Mouse (Mus musculus): ENCODE measurements around the gene Pde9a. TPM values are rescaled to one million over a fixed set of nuclear protein-coding genes. Genes with fewer than 3 reads are reported as not detected.
A peak's percentile ranks its signal among the peaks of the same experiment; 100 is the strongest.

The Pde9a gene
- polyA plus RNA-seq, 1 experiment from 2014 or later = 30.3 TPM

DNA sequence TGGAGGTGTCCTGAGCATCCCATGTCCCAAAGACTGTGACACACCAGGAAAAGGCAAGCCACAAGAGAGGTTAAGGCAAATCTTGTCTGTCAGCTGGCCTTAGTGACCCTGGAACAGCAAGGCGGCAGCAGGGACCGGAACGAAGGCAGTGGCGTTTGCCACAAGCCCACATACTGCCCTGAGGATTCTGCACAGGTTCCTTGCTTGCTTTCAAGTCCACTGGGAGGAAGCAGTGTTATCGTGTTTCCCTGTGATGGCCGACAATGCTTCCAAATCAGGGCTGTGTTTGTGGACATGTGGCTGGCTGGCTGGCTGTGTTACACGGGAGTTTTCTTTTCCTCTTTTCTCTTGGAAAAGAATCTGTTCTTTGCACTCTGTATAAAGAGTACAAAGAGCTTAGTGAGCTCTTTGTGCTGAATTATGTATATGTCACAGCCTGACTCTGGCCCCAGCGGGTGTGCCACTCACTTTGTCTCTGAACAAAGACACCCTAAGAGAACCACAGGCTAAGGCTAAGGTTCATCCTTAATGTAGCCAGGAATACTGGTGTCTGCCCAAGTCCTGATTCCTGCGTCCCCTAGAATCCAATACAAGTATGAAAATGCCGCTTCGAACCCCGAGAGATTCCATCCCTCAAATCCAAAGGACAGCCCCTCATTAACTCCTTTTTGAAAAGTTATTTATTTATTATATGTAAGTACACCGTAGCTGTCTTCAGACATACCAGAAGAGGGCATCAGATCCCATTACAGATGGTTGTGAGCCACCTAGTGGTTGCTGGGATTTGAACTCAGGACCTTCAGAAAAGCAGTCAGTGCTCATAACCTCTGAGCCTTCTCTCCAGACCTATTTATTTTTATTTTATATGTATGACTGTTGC lies 50.2 kb downstream of the Pde9a start:
- WGBS = 19% methylated on average over 13 of the region's 13 CpGs
- Histone ChIP-seq H3K4me2 (replicated peaks) (0 out of 2 replicates have a peak overlapping the region, but pooled peaks have one; percentile 11), H3K27ac (replicated peaks) (peak overlapping the region; percentile 50; the same call in 1 of the 2 replicates), H3K9ac (replicated peaks) (no peak overlapping the region), H3K4me3 (no peak overlapping the region), H3K27me3 (peaks cover 41% of the 10 kb centered on the region), H3K4me1 (peaks cover 41% of the 10 kb centered on the region), H3K36me3 (no peaks in the 10 kb centered on the region), H3K9me3 (no peaks in the 10 kb centered on the region)
- no peak for ATAC-seq (ENCODE audit: low FRiP score, low read depth)

DNA sequence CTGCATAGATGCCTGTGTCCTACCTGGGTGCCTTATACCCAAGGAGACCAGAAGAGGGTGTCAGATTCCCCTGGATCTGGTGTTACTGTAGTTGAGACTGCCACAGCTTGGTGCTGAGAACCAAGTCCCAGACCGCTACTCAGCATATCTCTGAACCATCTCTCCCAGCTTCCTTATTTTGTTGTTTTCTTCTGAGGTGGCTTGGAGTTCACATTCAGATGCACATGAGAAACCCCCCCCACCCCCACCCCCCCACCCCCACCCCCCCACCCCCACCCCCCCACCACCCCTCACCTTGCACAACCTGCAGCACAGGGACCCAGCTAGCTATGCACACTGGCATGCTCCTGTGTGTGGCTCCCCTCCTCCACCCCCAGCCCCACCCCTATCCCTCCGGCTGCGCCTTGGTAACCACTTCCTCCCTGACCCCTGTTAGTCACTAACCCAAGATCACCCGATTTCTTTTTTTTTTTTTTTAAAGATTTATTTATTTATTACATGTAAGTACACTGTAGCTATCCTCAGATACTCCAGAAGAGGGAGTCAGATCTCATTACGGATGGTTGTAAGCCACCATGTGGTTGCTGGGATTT lies 50.9 kb downstream of the Pde9a start:
- H3K9me3 ChIP-seq = no peaks in the 10 kb centered on the region
- ATAC-seq (ENCODE audit: low FRiP score, low read depth) = no peak
- H3K27ac ChIP-seq (replicated peaks) = no peak overlapping the region
- H3K4me1 ChIP-seq = peaks cover 41% of the 10 kb centered on the region
- 94% methylated on average over 4 of the region's 5 CpGs for WGBS
- no peak overlapping the region for H3K9ac ChIP-seq (replicated peaks)
- peaks cover 41% of the 10 kb centered on the region for H3K27me3 ChIP-seq
- H3K36me3 ChIP-seq = no peaks in the 10 kb centered on the region
- no peak overlapping the region for H3K4me3 ChIP-seq
- H3K4me2 ChIP-seq (replicated peaks) = no peak overlapping the region

DNA sequence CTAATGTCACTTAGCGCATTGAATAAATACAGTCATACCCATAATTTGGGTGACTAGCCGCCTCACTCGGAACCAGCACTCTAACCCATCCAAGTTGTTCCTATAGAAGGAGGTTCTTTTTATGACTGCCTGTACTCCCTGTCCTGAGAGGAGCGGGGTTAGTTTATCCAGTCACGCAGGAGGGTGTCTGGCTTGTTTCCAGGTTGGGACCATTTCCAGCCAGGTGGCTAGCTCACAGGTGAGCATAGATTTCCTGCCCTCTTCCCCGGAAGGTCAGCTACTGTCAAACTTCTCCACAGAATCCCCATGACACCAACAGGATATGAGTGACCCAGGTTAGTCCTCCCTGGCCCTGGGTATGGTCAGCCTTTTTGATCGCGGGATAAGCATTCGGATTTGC lies 51.5 kb downstream of the Pde9a start:
- WGBS = 94% methylated on average over 9 of the region's 9 CpGs
- H3K4me2 ChIP-seq (replicated peaks) = no peak overlapping the region
- peaks cover 37% of the 10 kb centered on the region for H3K27me3 ChIP-seq
- no peak overlapping the region for H3K9ac ChIP-seq (replicated peaks)
- H3K36me3 ChIP-seq = no peaks in the 10 kb centered on the region
- peaks cover 39% of the 10 kb centered on the region for H3K4me1 ChIP-seq
- no peak overlapping the region for H3K27ac ChIP-seq (replicated peaks)
- H3K9me3 ChIP-seq = no peaks in the 10 kb centered on the region
- H3K4me3 ChIP-seq = no peak overlapping the region
- ATAC-seq (ENCODE audit: low FRiP score, low read depth) = no peak

DNA sequence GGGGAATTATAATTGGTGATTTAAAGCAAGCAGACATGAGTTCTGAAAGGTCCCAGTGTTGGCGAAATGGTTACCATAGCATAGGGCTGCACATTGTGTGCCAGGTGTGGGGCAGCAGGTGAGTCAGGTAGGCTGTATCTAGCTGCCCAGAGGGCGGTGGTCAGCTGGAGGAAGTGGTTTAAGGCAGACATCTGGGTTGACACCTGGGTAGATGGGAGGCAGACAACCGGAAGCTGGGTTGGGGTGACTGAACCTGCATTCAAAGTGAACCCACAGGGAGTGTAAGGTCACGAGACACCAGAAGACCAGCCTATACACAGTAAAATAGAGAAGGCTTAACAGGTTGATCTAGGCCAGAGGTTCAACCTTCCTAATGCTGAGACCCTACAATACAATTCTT lies 54.0 kb downstream of the Pde9a start:
- Histone ChIP-seq H3K4me1 (peaks cover 17% of the 10 kb centered on the region), H3K9ac (replicated peaks) (no peak overlapping the region), H3K27me3 (peaks cover 14% of the 10 kb centered on the region; the same call in 1 of the 2 replicates), H3K9me3 (no peaks in the 10 kb centered on the region), H3K4me2 (replicated peaks) (no peak overlapping the region), H3K36me3 (peaks cover 4% of the 10 kb centered on the region; the same call in 1 of the 2 replicates), H3K27ac (replicated peaks) (no peak overlapping the region), H3K4me3 (no peak overlapping the region)
- WGBS = 76% methylated on average over 4 of the region's 4 CpGs
- no peak for ATAC-seq (ENCODE audit: low FRiP score, low read depth)

DNA sequence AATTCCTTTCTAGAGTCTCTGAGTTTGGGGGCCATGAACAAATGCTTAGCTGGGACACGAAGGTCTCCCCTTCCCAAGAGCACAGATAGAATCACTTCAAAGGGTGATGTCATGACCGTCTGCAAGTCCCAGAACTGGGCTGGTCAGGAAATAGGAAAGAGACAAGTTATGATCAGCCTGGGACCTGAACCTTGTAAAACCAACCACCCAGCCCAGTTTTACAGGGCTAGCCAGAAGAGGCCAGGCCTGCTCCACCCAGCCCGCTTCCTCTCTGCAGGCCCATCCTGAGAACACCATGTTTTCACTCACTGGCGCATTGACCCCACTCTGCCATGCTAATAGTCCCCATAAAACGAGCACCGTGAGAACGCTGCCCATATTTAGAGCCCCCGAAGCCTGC lies 56.5 kb downstream of the Pde9a start:
- H3K36me3 ChIP-seq = peaks cover 15% of the 10 kb centered on the region
- no peak overlapping the region for H3K27ac ChIP-seq (replicated peaks)
- H3K4me1 ChIP-seq = peaks cover 3% of the 10 kb centered on the region; the same call in 1 of the 2 replicates
- H3K9me3 ChIP-seq = no peaks in the 10 kb centered on the region
- no peak for ATAC-seq (ENCODE audit: low FRiP score, low read depth)
- 95% methylated on average over 8 of the region's 8 CpGs for WGBS
- H3K9ac ChIP-seq (replicated peaks) = no peak overlapping the region
- peaks cover 8% of the 10 kb centered on the region; the same call in 1 of the 2 replicates for H3K27me3 ChIP-seq
- no peak overlapping the region for H3K4me2 ChIP-seq (replicated peaks)
- no peak overlapping the region for H3K4me3 ChIP-seq

DNA sequence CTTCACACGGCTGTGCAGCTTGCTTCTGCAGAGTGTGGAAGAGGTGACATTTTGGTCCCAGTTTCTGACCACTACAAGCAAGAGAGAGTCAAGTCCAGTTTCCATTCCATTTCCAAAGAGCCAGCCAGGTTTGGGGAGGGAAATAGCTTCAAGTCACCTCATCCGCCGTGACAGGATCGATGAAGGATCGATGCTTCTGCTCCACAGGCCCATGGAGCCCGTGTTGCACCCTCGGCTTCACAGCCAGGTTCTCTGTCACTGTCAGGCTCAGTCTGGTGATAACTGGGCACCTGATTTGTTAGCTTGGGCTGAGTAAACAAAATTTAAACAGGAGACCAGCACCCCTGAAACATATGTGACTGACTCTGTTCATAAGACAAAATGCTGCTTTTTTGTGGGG lies 58.2 kb downstream of the Pde9a start:
- no peak overlapping the region for H3K4me2 ChIP-seq (replicated peaks)
- peaks cover 5% of the 10 kb centered on the region; the same call in 1 of the 2 replicates for H3K27me3 ChIP-seq
- H3K27ac ChIP-seq (replicated peaks) = no peak overlapping the region
- peaks cover 17% of the 10 kb centered on the region for H3K36me3 ChIP-seq
- H3K4me1 ChIP-seq = peaks cover 3% of the 10 kb centered on the region; the same call in 1 of the 2 replicates
- H3K9ac ChIP-seq (replicated peaks) = no peak overlapping the region
- ATAC-seq (ENCODE audit: low FRiP score, low read depth) = no peak
- WGBS = 73% methylated on average over 7 of the region's 7 CpGs
- H3K9me3 ChIP-seq = no peaks in the 10 kb centered on the region
- no peak overlapping the region for H3K4me3 ChIP-seq

DNA sequence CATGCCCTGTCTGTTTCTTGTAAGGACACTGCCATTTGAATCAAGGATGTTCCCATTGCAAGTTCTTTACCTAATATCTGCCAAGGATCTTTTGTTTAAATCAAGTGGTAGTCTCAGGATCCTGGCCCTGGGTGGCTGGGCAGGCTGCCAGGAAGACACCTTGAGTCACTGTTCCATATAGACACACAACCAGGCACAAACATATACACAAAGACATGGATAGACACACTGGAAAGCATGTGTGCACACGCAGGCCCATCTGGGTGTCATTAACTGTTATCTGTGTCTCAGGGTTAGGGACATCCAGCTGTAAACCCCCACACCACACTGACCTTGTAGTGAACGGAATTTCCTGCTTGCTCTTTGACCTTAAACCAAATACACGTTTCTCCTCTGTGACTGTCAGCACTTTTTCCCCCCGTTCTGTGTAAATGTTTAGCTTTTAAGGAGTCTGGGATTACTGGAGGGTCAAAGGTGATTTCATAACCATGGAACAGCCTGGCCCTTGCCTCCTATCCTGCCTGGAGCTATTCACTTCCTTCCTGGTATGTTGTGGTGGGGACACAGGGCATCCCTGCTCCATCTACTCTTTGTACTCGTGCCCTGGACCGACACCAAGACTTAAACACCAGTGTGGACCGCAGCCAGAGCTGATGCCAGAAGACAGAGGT lies 59.2 kb downstream of the Pde9a start:
- Histone ChIP-seq H3K4me1 (peaks cover 3% of the 10 kb centered on the region; the same call in 1 of the 2 replicates), H3K27ac (replicated peaks) (no peak overlapping the region), H3K36me3 (peaks cover 19% of the 10 kb centered on the region), H3K4me3 (no peak overlapping the region), H3K27me3 (no peaks in the 10 kb centered on the region; the same call in 1 of the 2 replicates), H3K4me2 (replicated peaks) (no peak overlapping the region), H3K9me3 (no peaks in the 10 kb centered on the region), H3K9ac (replicated peaks) (no peak overlapping the region)
- no peak for ATAC-seq (ENCODE audit: low FRiP score, low read depth)
- WGBS = 71% methylated on average over 7 of the region's 7 CpGs

DNA sequence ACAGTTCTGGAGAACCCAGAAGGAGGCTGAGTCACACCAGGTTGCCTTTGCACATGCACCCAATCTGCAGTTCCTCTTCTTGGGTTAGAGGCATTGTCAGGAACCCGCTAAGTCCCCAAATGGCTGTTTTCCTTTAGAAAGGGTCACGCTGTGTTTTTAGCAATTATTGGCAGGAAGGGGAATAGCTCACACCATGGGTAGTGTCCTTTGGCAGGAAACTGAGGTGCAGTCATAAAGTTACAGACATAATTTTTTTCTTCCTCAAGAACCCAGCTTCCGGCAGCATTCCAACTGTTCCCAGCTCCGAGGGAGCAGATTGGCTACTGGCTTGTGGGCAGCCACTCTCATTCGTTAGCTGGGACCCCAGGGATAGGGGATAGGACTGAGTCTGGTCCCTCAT lies 61.8 kb downstream of the Pde9a start:
- no peaks in the 10 kb centered on the region; the same call in 1 of the 2 replicates for H3K27me3 ChIP-seq
- H3K27ac ChIP-seq (replicated peaks) = no peak overlapping the region
- 80% methylated on average over 5 of the region's 5 CpGs for whole genome bisulfite sequencing
- ATAC-seq (ENCODE audit: low FRiP score, low read depth) = no peak
- peaks cover 15% of the 10 kb centered on the region for H3K4me1 ChIP-seq
- no peak overlapping the region for H3K4me3 ChIP-seq
- no peaks in the 10 kb centered on the region for H3K9me3 ChIP-seq
- no peak overlapping the region for H3K4me2 ChIP-seq (replicated peaks)
- H3K36me3 ChIP-seq = peaks cover 22% of the 10 kb centered on the region
- no peak overlapping the region for H3K9ac ChIP-seq (replicated peaks)

DNA sequence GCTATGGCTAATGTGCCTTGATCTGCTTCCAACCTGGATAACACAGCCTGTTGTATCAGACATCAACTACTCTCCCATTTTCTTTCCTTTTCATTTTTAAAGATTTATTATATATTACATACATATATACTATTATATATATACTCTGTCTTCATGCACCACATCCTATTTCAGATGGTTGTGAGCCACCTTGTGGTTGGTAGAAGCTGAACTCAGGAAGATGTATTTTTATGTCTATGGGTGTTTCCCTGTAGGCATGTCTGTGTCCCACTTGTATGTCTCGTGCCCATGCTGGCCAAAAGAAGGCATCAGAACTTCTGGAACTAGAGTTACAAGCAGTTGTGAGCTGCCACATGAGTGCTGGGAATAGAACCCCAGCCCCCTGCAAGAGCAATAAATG lies 62.5 kb downstream of the Pde9a start:
- Histone ChIP-seq H3K4me1 (peaks cover 15% of the 10 kb centered on the region), H3K27ac (replicated peaks) (no peak overlapping the region), H3K9ac (replicated peaks) (no peak overlapping the region), H3K4me3 (no peak overlapping the region), H3K27me3 (no peaks in the 10 kb centered on the region), H3K4me2 (replicated peaks) (no peak overlapping the region), H3K36me3 (peaks cover 22% of the 10 kb centered on the region), H3K9me3 (no peaks in the 10 kb centered on the region)
- 94% methylated on average over 1 of the region's 1 CpGs for WGBS
- no peak for ATAC-seq (ENCODE audit: low FRiP score, low read depth)

DNA sequence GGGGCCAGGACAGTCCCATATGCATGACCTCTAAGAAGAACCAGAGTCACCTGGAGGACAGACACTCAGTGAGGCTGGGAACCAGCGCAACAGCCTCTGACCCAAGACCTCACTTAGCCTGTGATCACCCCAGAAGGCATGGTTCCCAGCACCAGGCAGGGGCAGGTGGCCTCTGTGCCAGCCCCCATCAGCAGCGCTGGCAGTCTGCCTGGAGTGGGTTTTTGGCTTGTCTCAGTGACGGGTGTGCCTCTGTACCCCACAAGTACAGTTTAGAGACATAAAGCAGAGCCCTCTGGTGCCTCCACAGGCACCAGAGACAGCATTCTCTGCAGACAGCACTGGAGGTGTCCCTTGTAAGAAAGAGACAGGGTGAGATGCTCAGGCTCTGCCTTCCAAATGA lies 64.2 kb downstream of the Pde9a start:
- H3K27ac ChIP-seq (replicated peaks) = no peak overlapping the region
- H3K4me2 ChIP-seq (replicated peaks) = no peak overlapping the region
- no peaks in the 10 kb centered on the region for H3K9me3 ChIP-seq
- H3K36me3 ChIP-seq = peaks cover 21% of the 10 kb centered on the region
- H3K9ac ChIP-seq (replicated peaks) = no peak overlapping the region
- no peak overlapping the region for H3K4me3 ChIP-seq
- H3K4me1 ChIP-seq = peaks cover 12% of the 10 kb centered on the region; the same call in 1 of the 2 replicates
- WGBS = 89% methylated on average over 3 of the region's 3 CpGs
- H3K27me3 ChIP-seq = no peaks in the 10 kb centered on the region
- ATAC-seq (ENCODE audit: low FRiP score, low read depth) = no peak

DNA sequence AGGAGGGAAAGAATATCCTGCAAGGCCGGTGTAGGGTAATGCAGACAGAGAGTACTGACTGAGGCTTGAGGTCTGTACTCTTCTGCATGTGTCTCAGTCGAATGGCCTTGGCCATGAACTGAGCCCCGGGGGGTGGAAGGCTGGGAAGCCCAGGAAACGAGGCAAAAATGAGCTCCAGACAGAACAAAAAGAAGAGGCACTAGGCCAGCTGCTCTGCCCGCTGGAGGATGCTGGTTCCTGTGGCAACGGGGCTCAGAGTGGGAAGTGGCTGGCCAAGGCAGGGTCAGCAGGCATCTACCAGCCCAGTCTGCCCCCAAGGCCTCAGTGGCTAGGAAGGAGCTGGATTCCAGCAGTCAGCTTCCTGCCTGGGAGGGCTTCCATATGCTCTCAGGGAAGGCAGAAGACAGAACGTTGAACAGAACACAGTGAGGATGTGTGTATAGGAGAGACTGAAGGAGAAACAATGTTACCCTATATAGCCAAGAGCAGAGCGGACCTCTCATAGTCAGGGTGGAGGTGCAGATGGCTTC lies 65.2 kb downstream of the Pde9a start:
- Histone ChIP-seq H3K27ac (replicated peaks) (peak overlapping the region; percentile 56), H3K9me3 (no peaks in the 10 kb centered on the region), H3K36me3 (peaks cover 32% of the 10 kb centered on the region), H3K27me3 (no peaks in the 10 kb centered on the region), H3K4me2 (replicated peaks) (no peak overlapping the region), H3K4me1 (peaks cover 12% of the 10 kb centered on the region; the same call in 1 of the 2 replicates), H3K4me3 (no peak overlapping the region), H3K9ac (replicated peaks) (no peak overlapping the region)
- ATAC-seq (ENCODE audit: low FRiP score, low read depth) = no peak
- 54% methylated on average over 8 of the region's 8 CpGs for WGBS
